9 mouse cellular contexts compared by ENCODE assay signal in the genomic region with DNA sequence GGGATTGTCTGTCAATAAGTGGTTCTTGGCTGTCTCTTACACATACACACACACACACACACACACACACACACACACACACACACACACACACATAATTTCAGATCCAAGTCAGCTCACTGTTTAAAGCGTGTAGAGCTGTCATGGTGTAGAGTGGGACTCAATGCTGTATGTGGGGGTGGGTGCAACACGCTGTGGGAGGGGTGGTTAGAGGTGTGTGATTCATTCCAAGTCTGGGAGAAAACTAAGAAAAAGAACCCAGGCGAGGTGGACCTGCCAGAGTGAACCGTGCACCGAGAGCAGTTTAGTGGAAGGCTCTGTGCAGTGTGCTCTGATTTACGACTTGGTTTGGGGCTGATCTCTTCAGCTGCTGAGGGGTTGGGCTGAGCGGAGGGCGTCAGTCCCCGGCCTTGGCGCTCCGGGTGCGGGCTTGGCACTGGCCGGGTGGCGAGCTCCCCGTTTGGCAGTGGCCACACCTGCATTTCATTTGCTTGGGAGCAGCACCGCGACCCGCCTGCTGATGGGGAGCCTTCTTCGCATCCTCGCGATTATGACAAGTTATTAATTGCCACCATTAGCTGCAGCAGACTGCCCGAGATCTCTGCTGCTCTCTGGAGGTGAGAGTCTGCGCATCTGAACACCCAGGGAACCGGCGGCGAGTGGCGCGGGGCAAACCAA.
DNase-seq lines count a peak whose midpoint lies in the region; ATAC-seq lines count a peak whose summit lies in the region.
"Had no signal": no experiment of that assay in that cellular context is flagged by ENCODE, and none has a peak within 500 bp of the region (broad histone marks: within the 10 kb centered on the region; RNA-seq: fewer than 3 reads in every experiment).

No protein-coding gene starts in this region.

- H3K4me1 ChIP-seq in forebrain, embryonic 13.5 days, result no peaks in the 10 kb centered on the region

- H3K4me2 ChIP-seq in forebrain, embryonic 13.5 days, result peak overlapping the region; percentile 55

- peak; percentile 70 for ATAC-seq in forebrain, embryonic 13.5 days
- ATAC-seq in megakaryocyte progenitor cell, adult 5-6 weeks (replicated peaks; ENCODE audit: poor library complexity), result no peak

- H3K9ac ChIP-seq in forebrain, embryonic 13.5 days, result no peak overlapping the region

- H3K27me3 ChIP-seq in forebrain, embryonic 13.5 days, result 0 out of 2 replicates have a peak, but pooled peaks cover 4% of the 10 kb centered on the region
- H3K27me3 ChIP-seq: CH12.LX had no signal

- 61% methylated on average over 28 of the region's 28 CpGs for WGBS in forebrain, embryonic 13.5 days

- no peaks in the 10 kb centered on the region for H3K9me3 ChIP-seq in forebrain, embryonic 13.5 days (replicated peaks)

- DNase-seq in gastrocnemius, postnatal 10 days, result peak; percentile 9
- DNase-seq in gastrocnemius, postnatal 25 days, result no peak
- DNase-seq in ES-CJ7 (ENCODE audit: low read depth, low spot score), result peak; percentile 11
- DNase-seq in kidney, postnatal 14 days, result peak; percentile 5
- peak; percentile 29 for DNase-seq in neural tube, embryonic 10.5 days (ENCODE audit: extremely low spot score, low spot score)
- DNase-seq in MN1 (ENCODE audit: low spot score), result no peak

- H3K27ac ChIP-seq in forebrain, embryonic 13.5 days, result no peak overlapping the region

- H3K4me3 ChIP-seq in forebrain, embryonic 13.5 days, result peak overlapping the region; percentile 25

- H3K36me3 ChIP-seq in forebrain, embryonic 13.5 days (ENCODE audit: poor library complexity, severe bottlenecking), result no peaks in the 10 kb centered on the region

Comparison
In these comparisons a context has a peak if more than half of its experiments do, and no peak if none do; other contexts are left out.
1. DNase-seq: peak in gastrocnemius, postnatal 10 days (single experiment), ES-CJ7 (single experiment), kidney, postnatal 14 days (single experiment) and neural tube, embryonic 10.5 days (single experiment); none in gastrocnemius, postnatal 25 days (single experiment) and MN1 (single experiment).